Mouse (Mus musculus): ENCODE measurements at regions not wholly inside any gene's neighbourhood (a gene's known extent, or its start where the extent isn't known, plus 50 kb on each side); places are given as distances from the start of the nearest gene placed in this dataset.

DNA sequence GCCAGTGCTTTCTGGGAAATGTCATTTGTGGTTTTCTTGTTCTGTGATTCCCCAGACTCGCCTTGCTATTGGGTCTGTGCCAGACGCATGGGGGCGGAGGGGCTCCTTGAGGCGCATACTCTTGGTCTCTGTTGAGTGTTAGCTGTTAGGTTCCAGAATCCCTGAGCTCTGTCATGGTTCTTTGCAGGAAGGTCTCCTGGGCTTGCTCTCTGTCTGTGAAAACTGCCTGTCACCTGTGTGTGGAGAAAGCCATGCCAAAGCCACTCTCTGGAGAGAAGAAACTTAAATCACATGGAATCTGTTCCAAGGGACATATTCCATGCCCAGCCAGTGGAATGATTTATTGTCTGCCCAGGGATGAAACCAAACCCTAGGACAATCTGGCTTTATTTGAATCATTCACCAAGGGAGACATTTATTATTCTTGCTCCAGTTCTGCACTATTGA is 134.5 kb upstream of the Ankrd55 start:
- no peaks in the 10 kb centered on the region for H3K27me3 ChIP-seq (ENCODE audit: control insufficient read depth, insufficient read depth, low read depth, low read length)
- WGBS, result 55% methylated on average over 4 of the region's 4 CpGs
- no peak overlapping the region; the same call in 1 of the 2 replicates for H3K4me2 ChIP-seq (ENCODE audit: low read length)
- H3K4me1 ChIP-seq (ENCODE audit: control insufficient read depth, insufficient read depth, low read length), result peaks cover 12% of the 10 kb centered on the region
- no peak overlapping the region for H3K9ac ChIP-seq (ENCODE audit: low read depth, low read length)
- H3K9me3 ChIP-seq (replicated peaks; ENCODE audit: control insufficient read depth, low read length, poor library complexity, severe bottlenecking), result no peaks in the 10 kb centered on the region; the same call in 1 of the 2 replicates
- H3K27ac ChIP-seq (ENCODE audit: low read length), result no peak overlapping the region
- peak; percentile 42; the same call in 1 of the 2 replicates for ATAC-seq
- no peak overlapping the region for H3K4me3 ChIP-seq (ENCODE audit: low read depth, low read length)
- H3K36me3 ChIP-seq (ENCODE audit: control insufficient read depth, insufficient read depth, low read length), result no peaks in the 10 kb centered on the region

DNA sequence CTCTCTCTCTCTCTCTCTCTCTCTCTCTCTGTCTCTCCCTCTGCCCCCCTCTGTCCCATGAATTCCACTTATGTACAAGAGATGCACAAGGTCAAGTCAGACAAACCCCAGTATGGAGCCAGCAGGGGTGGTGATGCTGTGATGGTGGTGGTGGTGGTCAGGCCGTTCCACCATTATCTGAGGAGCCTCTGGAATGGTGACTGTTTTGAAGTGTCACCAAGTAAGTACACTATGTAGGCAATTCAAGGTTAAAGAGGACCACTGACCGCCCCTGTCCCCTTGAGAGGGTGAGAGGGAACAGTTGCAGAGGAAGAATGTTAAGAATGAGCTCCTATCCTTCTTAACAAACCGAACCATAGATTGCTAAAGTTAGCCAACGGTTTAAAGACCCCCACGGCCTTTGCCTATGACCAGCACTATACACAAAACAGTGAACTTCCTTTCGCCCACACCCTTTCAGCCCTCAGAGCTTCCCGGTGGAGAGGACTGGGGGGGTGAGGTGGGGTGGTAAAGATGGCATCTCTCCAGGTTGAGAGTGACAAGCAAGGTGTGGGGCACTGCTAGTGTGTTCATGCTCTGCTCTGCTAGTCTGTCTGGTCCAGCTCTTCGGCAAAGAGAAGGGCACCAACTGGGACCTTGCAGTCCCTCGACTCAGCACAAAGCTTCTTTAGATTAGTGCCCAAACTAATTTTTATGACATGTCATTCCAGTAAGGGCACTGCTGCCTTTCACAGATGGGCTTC is 128.7 kb upstream of the Ankrd55 start:
- H3K4me3 ChIP-seq (ENCODE audit: low read depth, low read length), result no peak overlapping the region
- no peaks in the 10 kb centered on the region; the same call in 1 of the 2 replicates for H3K9me3 ChIP-seq (replicated peaks; ENCODE audit: control insufficient read depth, low read length, poor library complexity, severe bottlenecking)
- no peak overlapping the region for H3K4me2 ChIP-seq (ENCODE audit: low read length)
- H3K4me1 ChIP-seq (ENCODE audit: control insufficient read depth, insufficient read depth, low read length), result peaks cover 7% of the 10 kb centered on the region
- WGBS, result 62% methylated on average over 9 of the region's 9 CpGs
- no peaks in the 10 kb centered on the region for H3K36me3 ChIP-seq (ENCODE audit: control insufficient read depth, insufficient read depth, low read length)
- H3K27ac ChIP-seq (ENCODE audit: low read length), result no peak overlapping the region
- no peak; the same call in none of the 2 replicates for ATAC-seq
- H3K27me3 ChIP-seq (ENCODE audit: control insufficient read depth, insufficient read depth, low read depth, low read length), result no peaks in the 10 kb centered on the region
- H3K9ac ChIP-seq (ENCODE audit: low read depth, low read length), result no peak overlapping the region

DNA sequence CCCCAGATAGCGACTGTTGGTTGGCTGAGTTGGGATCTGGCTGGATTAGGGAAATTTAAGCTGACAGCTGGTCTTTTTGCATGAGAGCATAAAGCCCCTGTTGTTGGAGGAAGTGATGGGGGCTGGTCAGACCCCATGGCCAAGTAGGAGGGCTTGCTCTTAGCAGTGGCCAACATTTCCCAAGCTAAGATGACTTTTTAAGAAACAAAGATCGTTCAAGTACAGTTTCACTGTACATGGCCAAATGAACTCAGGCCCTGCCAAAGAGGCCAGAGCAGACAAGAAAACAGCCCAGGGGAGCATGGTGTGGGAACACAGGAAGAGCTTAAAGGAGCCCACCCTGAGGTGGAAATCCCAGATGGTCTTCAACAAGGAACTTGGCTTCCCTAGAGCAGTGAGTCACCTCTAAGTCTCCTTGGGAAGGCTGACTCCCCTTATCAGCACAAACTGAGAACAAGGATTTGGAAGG is 128.0 kb upstream of the Ankrd55 start:
- Histone ChIP-seq H3K4me1 (ENCODE audit: control insufficient read depth, insufficient read depth, low read length) (peaks cover 7% of the 10 kb centered on the region), H3K27ac (ENCODE audit: low read length) (peak overlapping the region; percentile 44; the same call in 1 of the 2 replicates), H3K4me2 (ENCODE audit: low read length) (no peak overlapping the region), H3K27me3 (ENCODE audit: control insufficient read depth, insufficient read depth, low read depth, low read length) (no peaks in the 10 kb centered on the region), H3K36me3 (ENCODE audit: control insufficient read depth, insufficient read depth, low read length) (no peaks in the 10 kb centered on the region), H3K4me3 (ENCODE audit: low read depth, low read length) (no peak overlapping the region), H3K9me3 (replicated peaks; ENCODE audit: control insufficient read depth, low read length, poor library complexity, severe bottlenecking) (no peaks in the 10 kb centered on the region; the same call in 1 of the 2 replicates), H3K9ac (ENCODE audit: low read depth, low read length) (no peak overlapping the region)
- 29% methylated on average over 2 of the region's 2 CpGs for WGBS
- peak; percentile 85 for ATAC-seq

DNA sequence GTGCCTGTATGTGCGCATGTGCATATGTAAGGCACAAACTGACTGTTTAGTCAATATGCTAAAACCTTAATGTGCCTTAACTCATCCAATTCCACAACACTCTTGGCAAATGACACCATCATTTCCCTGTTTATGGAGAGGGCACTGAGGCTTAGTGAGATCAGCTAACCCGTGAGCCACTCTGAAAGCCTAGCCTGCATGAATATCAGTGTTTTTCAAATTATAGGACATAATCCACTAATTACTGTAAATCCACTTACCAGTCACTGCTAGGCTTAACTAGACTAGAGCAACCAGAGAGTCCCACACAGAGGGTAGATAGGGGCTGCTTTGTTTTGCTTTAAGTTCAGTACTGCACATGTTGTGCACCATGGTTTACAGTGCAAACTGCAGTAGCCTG is 127.5 kb upstream of the Ankrd55 start:
- Histone ChIP-seq H3K36me3 (ENCODE audit: control insufficient read depth, insufficient read depth, low read length) (no peaks in the 10 kb centered on the region), H3K4me3 (ENCODE audit: low read depth, low read length) (no peak overlapping the region), H3K9me3 (replicated peaks; ENCODE audit: control insufficient read depth, low read length, poor library complexity, severe bottlenecking) (no peaks in the 10 kb centered on the region; the same call in 1 of the 2 replicates), H3K27ac (ENCODE audit: low read length) (no peak overlapping the region), H3K4me2 (ENCODE audit: low read length) (no peak overlapping the region), H3K27me3 (ENCODE audit: control insufficient read depth, insufficient read depth, low read depth, low read length) (no peaks in the 10 kb centered on the region), H3K9ac (ENCODE audit: low read depth, low read length) (no peak overlapping the region), H3K4me1 (ENCODE audit: control insufficient read depth, insufficient read depth, low read length) (peaks cover 7% of the 10 kb centered on the region)
- ATAC-seq, result no peak
- WGBS, result 65% methylated on average over 2 of the region's 2 CpGs

DNA sequence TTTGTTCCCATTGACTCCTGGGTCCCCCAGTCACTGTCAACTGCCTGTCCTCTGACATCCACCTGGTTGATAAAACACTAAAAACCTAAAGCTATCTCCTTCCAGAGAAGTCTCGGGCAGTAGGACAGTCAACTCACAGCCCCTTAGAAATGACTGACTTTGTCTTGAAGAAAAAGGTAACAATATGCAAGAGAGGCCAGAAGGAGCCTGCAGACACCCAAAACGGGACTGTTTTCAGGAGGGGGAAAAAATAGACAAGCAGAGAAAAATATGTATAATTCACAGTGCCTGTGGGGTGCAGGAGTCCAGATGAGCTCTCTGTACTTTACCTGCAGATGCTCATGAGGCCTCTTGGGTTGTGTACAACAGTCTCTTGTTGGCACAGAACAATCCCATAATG is 126.4 kb upstream of the Ankrd55 start:
- Histone ChIP-seq H3K27me3 (ENCODE audit: control insufficient read depth, insufficient read depth, low read depth, low read length) (no peaks in the 10 kb centered on the region), H3K4me1 (ENCODE audit: control insufficient read depth, insufficient read depth, low read length) (peaks cover 11% of the 10 kb centered on the region), H3K9me3 (replicated peaks; ENCODE audit: control insufficient read depth, low read length, poor library complexity, severe bottlenecking) (no peaks in the 10 kb centered on the region; the same call in 1 of the 2 replicates), H3K36me3 (ENCODE audit: control insufficient read depth, insufficient read depth, low read length) (no peaks in the 10 kb centered on the region), H3K4me2 (ENCODE audit: low read length) (no peak overlapping the region), H3K27ac (ENCODE audit: low read length) (no peak overlapping the region), H3K4me3 (ENCODE audit: low read depth, low read length) (no peak overlapping the region), H3K9ac (ENCODE audit: low read depth, low read length) (no peak overlapping the region)
- ATAC-seq, result no peak
- 94% methylated on average over 2 of the region's 2 CpGs for WGBS

DNA sequence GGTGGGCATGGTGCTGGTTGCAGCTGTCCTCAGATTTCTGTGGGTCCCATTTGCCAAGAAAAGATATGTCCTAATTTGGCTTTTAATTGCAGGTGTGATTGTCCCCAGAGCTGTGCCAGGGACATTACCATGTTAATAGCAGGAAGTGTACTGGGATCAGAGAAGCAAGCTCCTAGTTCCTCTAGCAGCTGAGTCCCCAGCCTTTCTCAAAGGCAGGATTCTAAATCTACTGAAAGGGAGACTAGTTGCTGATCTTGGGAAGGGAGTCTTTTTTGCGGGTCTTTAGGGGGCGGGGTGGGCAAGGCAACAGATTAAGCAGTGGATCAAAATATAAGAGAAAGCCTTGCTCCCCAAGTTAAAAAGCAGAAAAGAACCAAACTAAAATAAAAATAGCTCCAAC is 122.3 kb upstream of the Ankrd55 start:
- 31% methylated on average over 2 of the region's 2 CpGs for WGBS
- H3K4me2 ChIP-seq (ENCODE audit: low read length), result no peak overlapping the region
- no peak overlapping the region for H3K9ac ChIP-seq (ENCODE audit: low read depth, low read length)
- ATAC-seq, result peak; percentile 69
- peaks cover 9% of the 10 kb centered on the region for H3K4me1 ChIP-seq (ENCODE audit: control insufficient read depth, insufficient read depth, low read length)
- no peak overlapping the region for H3K27ac ChIP-seq (ENCODE audit: low read length)
- no peaks in the 10 kb centered on the region for H3K9me3 ChIP-seq (replicated peaks; ENCODE audit: control insufficient read depth, low read length, poor library complexity, severe bottlenecking)
- no peaks in the 10 kb centered on the region for H3K36me3 ChIP-seq (ENCODE audit: control insufficient read depth, insufficient read depth, low read length)
- no peak overlapping the region for H3K4me3 ChIP-seq (ENCODE audit: low read depth, low read length)
- H3K27me3 ChIP-seq (ENCODE audit: control insufficient read depth, insufficient read depth, low read depth, low read length), result no peaks in the 10 kb centered on the region

DNA sequence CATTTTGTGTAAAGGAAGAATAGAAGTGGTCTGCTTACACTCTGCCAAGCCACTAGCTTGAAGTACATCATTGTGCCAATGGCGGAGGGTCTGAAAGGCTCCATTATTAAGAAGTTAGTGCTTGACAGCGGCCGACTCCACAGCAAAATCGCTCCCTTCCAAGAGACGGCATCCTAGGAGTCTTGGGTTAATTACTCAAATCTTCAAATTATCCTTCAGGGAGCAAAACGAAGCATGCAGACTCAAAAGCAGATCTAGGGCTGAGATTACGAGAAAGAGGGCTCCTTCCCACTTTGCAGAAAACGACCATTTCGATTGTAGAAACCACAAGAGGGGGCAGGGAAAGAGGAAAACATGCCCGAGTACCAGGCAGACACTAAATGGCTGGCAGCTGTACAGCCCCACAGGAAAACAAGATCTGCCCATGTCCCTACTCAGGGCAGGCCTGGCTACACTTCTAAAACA is 121.9 kb upstream of the Ankrd55 start:
- peaks cover 9% of the 10 kb centered on the region for H3K4me1 ChIP-seq (ENCODE audit: control insufficient read depth, insufficient read depth, low read length)
- H3K27me3 ChIP-seq (ENCODE audit: control insufficient read depth, insufficient read depth, low read depth, low read length), result no peaks in the 10 kb centered on the region
- ATAC-seq, result peak; percentile 80
- no peak overlapping the region; the same call in 1 of the 2 replicates for H3K9ac ChIP-seq (ENCODE audit: low read depth, low read length)
- no peaks in the 10 kb centered on the region for H3K9me3 ChIP-seq (replicated peaks; ENCODE audit: control insufficient read depth, low read length, poor library complexity, severe bottlenecking)
- H3K36me3 ChIP-seq (ENCODE audit: control insufficient read depth, insufficient read depth, low read length), result no peaks in the 10 kb centered on the region
- 18% methylated on average over 10 of the region's 10 CpGs for WGBS
- peak overlapping the region; percentile 57; the same call in 1 of the 2 replicates for H3K27ac ChIP-seq (ENCODE audit: low read length)
- H3K4me2 ChIP-seq (ENCODE audit: low read length), result peak overlapping the region; percentile 23; the same call in 1 of the 2 replicates
- H3K4me3 ChIP-seq (ENCODE audit: low read depth, low read length), result no peak overlapping the region

DNA sequence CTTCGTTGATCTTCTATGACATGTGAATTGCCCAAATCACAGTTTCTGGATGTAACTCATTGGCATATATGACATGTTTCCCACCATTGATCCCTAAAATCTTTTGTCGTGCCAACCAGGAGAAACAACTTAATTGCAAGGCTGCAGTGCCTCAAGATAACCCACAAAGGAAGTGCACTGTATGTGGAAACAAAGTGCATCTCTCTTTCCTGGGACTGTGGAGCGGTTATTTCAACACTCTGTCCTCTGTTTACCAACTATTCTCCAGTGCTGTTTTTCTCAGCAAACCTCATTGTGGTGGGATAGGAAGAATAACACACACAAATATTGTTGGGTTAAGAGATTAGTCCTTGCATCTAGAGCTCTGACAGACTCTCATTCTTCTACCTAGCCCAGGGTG is 119.8 kb upstream of the Ankrd55 start:
- no peaks in the 10 kb centered on the region for H3K27me3 ChIP-seq (ENCODE audit: control insufficient read depth, insufficient read depth, low read depth, low read length)
- H3K9me3 ChIP-seq (replicated peaks; ENCODE audit: control insufficient read depth, low read length, poor library complexity, severe bottlenecking), result no peaks in the 10 kb centered on the region
- no peaks in the 10 kb centered on the region for H3K36me3 ChIP-seq (ENCODE audit: control insufficient read depth, insufficient read depth, low read length)
- 89% methylated on average over 3 of the region's 3 CpGs for WGBS
- no peak for ATAC-seq
- no peak overlapping the region for H3K4me3 ChIP-seq (ENCODE audit: low read depth, low read length)
- no peak overlapping the region for H3K4me2 ChIP-seq (ENCODE audit: low read length)
- no peak overlapping the region for H3K27ac ChIP-seq (ENCODE audit: low read length)
- no peak overlapping the region for H3K9ac ChIP-seq (ENCODE audit: low read depth, low read length)
- H3K4me1 ChIP-seq (ENCODE audit: control insufficient read depth, insufficient read depth, low read length), result peaks cover 4% of the 10 kb centered on the region; the same call in 1 of the 2 replicates

DNA sequence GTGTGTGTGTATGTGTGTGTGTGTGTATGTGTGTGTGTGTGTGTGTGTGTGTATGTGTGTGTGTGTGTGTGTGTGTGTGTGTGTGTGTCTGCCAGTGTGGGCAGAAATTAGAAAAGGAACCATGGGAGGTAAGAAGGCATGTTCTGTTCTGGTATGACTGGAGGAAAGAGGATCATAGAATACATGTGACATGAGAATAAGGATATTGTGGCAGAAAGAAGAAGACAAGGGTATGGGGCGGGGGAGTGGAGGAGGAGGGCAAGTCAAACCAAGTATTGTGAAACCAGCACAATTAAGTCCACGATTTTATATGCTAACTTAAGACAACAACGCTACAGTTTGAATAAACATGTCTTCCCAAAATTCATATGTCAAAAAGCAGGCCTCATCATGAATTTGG is 117.4 kb upstream of the Ankrd55 start:
- Histone ChIP-seq H3K9ac (ENCODE audit: low read depth, low read length) (no peak overlapping the region), H3K27me3 (ENCODE audit: control insufficient read depth, insufficient read depth, low read depth, low read length) (no peaks in the 10 kb centered on the region), H3K36me3 (ENCODE audit: control insufficient read depth, insufficient read depth, low read length) (no peaks in the 10 kb centered on the region), H3K4me1 (ENCODE audit: control insufficient read depth, insufficient read depth, low read length) (peaks cover 4% of the 10 kb centered on the region; the same call in 1 of the 2 replicates), H3K4me2 (ENCODE audit: low read length) (no peak overlapping the region), H3K9me3 (replicated peaks; ENCODE audit: control insufficient read depth, low read length, poor library complexity, severe bottlenecking) (no peaks in the 10 kb centered on the region), H3K27ac (ENCODE audit: low read length) (no peak overlapping the region), H3K4me3 (ENCODE audit: low read depth, low read length) (no peak overlapping the region)
- ATAC-seq, result no peak
- WGBS, result 92% methylated on average over 3 of the region's 3 CpGs

Measured in midbrain, embryonic 16.5 days (tissue).